Mouse (Mus musculus): ENCODE measurements around the gene Rpgr.

Gene Rpgr

GRCm38 (mm10) chrX:10216410-10216949 lies at the start of gene Rpgr:
TSS of gene Rpgr (minus strand) at chrX:10216920.
- peak; percentile 91 to 93 for DNase-seq

- DNase-seq = no peak
Measured at GRCm38 (mm10) chrX:10258260-10258659, 41.5 kb upstream of the Rpgr start.

- no peak for DNase-seq
Measured at GRCm38 (mm10) chrX:10257774-10258173, 41.1 kb upstream of the Rpgr start.

- no peak for DNase-seq
Measured at GRCm38 (mm10) chrX:10251852-10252504, 35.3 kb upstream of the Rpgr start, which contains the start of gene Otc. TSS of gene Otc (plus strand) at chrX:10252305.

- DNase-seq = no peak
Measured at GRCm38 (mm10) chrX:10251357-10251756, 34.6 kb upstream of the Rpgr start.

GRCm38 (mm10) chrX:10243916-10244315 lies 27.2 kb upstream of the Rpgr start:
- no peak for DNase-seq

GRCm38 (mm10) chrX:10239515-10239914 lies 22.8 kb upstream of the Rpgr start:
- no peak for DNase-seq

GRCm38 (mm10) chrX:10234617-10235016 lies 17.9 kb upstream of the Rpgr start:
- peak in 1 of 2 experiments; percentile 18 for DNase-seq

GRCm38 (mm10) chrX:10233051-10233450 lies 16.3 kb upstream of the Rpgr start:
- DNase-seq = no peak

- no peak for DNase-seq
Measured at GRCm38 (mm10) chrX:10219281-10219680, 2.6 kb upstream of the Rpgr start.

GRCm38 (mm10) chrX:10215972-10216371 lies 748 bp downstream of the Rpgr start:
- DNase-seq = peak in 1 of 2 experiments; percentile 29

GRCm38 (mm10) chrX:10205937-10206336 lies 10.8 kb downstream of the Rpgr start:
- DNase-seq = no peak

GRCm38 (mm10) chrX:10201289-10201688 lies 15.4 kb downstream of the Rpgr start:
- peak in 1 of 2 experiments; percentile 17 for DNase-seq

GRCm38 (mm10) chrX:10152390-10152789 lies 64.3 kb downstream of the Rpgr start:
- DNase-seq = no peak

GRCm38 (mm10) chrX:10117065-10117719 lies 99.5 kb downstream of the Rpgr start, which contains the start of gene Srpx:
TSS of gene Srpx (minus strand) at chrX:10117709.
- no peak for DNase-seq

GRCm38 (mm10) chrX:10115780-10116179 lies 100.9 kb downstream of the Rpgr start:
- no peak for DNase-seq

GRCm38 (mm10) chrX:10110736-10111135 lies 106.0 kb downstream of the Rpgr start:
- DNase-seq = no peak

GRCm38 (mm10) chrX:10108558-10108957 lies 108.2 kb downstream of the Rpgr start:
- DNase-seq = no peak

- no peak for DNase-seq
Measured at GRCm38 (mm10) chrX:10105475-10105874, 111.2 kb downstream of the Rpgr start.

GRCm38 (mm10) chrX:10102739-10103138 lies 114.0 kb downstream of the Rpgr start:
- DNase-seq = no peak

- DNase-seq = no peak
Measured at GRCm38 (mm10) chrX:10095797-10096196, 120.9 kb downstream of the Rpgr start.

- DNase-seq = no peak
Measured at GRCm38 (mm10) chrX:10080385-10080784, 136.3 kb downstream of the Rpgr start.

GRCm38 (mm10) chrX:10079981-10080380 lies 136.7 kb downstream of the Rpgr start:
- DNase-seq = no peak

GRCm38 (mm10) chrX:10073966-10074365 lies 142.8 kb downstream of the Rpgr start:
- no peak for DNase-seq
